Mouse (Mus musculus) kidney, adult 2 months (tissue): ENCODE data around the gene Plekha6. TPM values are rescaled to one million over a fixed set of nuclear protein-coding genes. Genes with fewer than 3 reads are reported as not detected.
"Not testable (repeated sequence)": the region's sequence is repeated elsewhere in the genome, so short reads cannot be mapped to it uniquely, and the experiment has no call there.

Experiments
- DNase-seq: peaks from one replicate; pipeline ENCODE4 v3.0.0; 2021
- H3K27ac ChIP-seq: fragments of 200-500 bp; 2 replicates; pipeline ENCODE4 v1.5.1; 2012; ENCODE audit warnings: low read depth, low read length, control low read depth, inconsistent platforms; ENCODE audit not compliant: insufficient read depth
- H3K27me3 ChIP-seq: fragments of 200-500 bp; replicated peaks from 2 replicates; pipeline ENCODE4 v1.6.1; 2012; ENCODE audit warnings: mild to moderate bottlenecking, moderate library complexity, low read length, inconsistent platforms; ENCODE audit not compliant: control insufficient read depth, insufficient read depth
- H3K36me3 ChIP-seq: fragments of 200-500 bp; 2 replicates; pipeline ENCODE4 v1.6.1; 2012; ENCODE audit warnings: mild to moderate bottlenecking, moderate library complexity, low read length, inconsistent platforms; ENCODE audit not compliant: control insufficient read depth, insufficient read depth
- H3K4me1 ChIP-seq: fragments of 200-500 bp; 2 replicates; pipeline ENCODE4 v1.6.1; 2011; ENCODE audit warnings: low read length; ENCODE audit not compliant: control insufficient read depth, insufficient read depth
- H3K4me3 ChIP-seq: fragments of 200-500 bp; 2 replicates; pipeline ENCODE4 v1.5.1; 2011; ENCODE audit warnings: mild to moderate bottlenecking, low read depth, low read length, control low read depth; ENCODE audit not compliant: insufficient read depth
- CTCF ChIP-seq: fragments of 200-500 bp; conservative IDR thresholded peaks from 2 replicates; pipeline ENCODE4 v1.5.1; 2011; ENCODE audit warnings: low read depth, mild to moderate bottlenecking, control low read depth, low read length, moderate library complexity, mixed read lengths; ENCODE audit not compliant: insufficient read depth, insufficient read length
- POLR2A ChIP-seq: fragments of 200-500 bp; IDR thresholded peaks from one replicate; pipeline ENCODE4 v1.6.1; 2011; ENCODE audit warnings: low read depth, low read length, control low read depth
- WGBS: fragments of 180-500 bp; shearing (Covaris S2); methylation state at CpG from one replicate; pipeline ENCODE4 v1.1.7; 2018; 5-methylcytosine and 5-hydroxymethylcytosine counted together
- polyA plus RNA-seq: library from polyadenylated mRNA; depleted of rRNA; stranded (reverse); fragments of >200 nt; gene quantifications from 2 replicates; pipeline ENCODE4 v1.2.3, GENCODE M21; 2012

The Plekha6 gene
- polyA plus RNA-seq, 1 experiment: 91.4 TPM

- Histone ChIP-seq H3K36me3 (no peaks in the 10 kb centered on the region), H3K27ac (no peak overlapping the region), H3K27me3 (no peaks in the 10 kb centered on the region), H3K4me1 (no peaks in the 10 kb centered on the region), H3K4me3 (no peak overlapping the region)
- 91% methylated on average over 6 of the region's 6 CpGs for WGBS
- no peak for TF ChIP-seq CTCF
- TF ChIP-seq POLR2A: no peak
- DNase-seq: no peak
These were observed 164.3 kb downstream of the Plekha6 start for GRCm38 (mm10) chr1:133328299-133328795.

DNA sequence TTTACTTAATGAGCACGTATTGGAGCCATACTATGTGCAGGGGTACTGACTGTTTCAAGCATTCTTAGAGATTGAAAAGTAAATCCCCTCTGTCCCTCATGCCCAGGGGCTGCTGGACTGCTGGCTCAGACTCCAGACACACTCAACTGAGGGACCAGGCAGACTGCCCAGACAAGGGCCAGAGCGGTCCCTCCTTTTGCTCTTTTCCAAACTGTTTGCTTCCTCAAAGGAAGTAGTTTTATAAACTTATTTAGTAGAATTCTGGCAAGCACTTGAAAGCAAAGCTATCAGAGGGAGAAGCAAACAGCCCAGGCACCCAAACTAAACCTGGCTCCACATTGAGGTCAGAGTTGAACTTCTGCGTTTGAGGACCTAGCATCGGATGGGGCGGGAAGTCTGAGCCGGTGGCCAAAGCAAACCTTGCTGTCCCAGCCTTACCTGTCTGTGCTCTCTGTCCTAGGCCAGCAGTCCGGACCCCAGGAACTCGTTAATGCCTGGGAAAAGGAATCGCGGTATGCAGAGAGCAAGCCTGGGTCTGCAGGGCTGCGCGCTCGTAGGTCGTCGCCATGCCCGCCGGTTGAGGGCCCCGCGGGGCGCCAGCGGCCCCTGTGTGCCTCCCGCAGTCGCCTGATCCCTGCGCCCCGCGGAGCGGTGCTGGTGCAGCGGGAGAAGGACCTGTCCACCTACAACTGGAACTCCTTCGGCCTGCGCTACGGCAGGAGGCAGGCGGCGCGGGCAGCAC is 165.1 kb downstream of the Plekha6 start:
- whole genome bisulfite sequencing: 11% methylated on average over 34 of the region's 34 CpGs

GRCm38 (mm10) chr1:133329638-133329964 is 165.6 kb downstream of the Plekha6 start:
- WGBS: 35% methylated on average over 7 of the region's 7 CpGs
- no peak for TF ChIP-seq CTCF
- no peak for TF ChIP-seq POLR2A
- H3K36me3 ChIP-seq: no peaks in the 10 kb centered on the region
- no peak overlapping the region for H3K27ac ChIP-seq
- DNase-seq: no peak
- no peaks in the 10 kb centered on the region for H3K27me3 ChIP-seq
- H3K4me3 ChIP-seq: no peak overlapping the region
- no peaks in the 10 kb centered on the region for H3K4me1 ChIP-seq

More for the DNA sequence above, 165.1 kb downstream of the Plekha6 start:
- no peak for DNase-seq
- TF ChIP-seq CTCF (no peak), POLR2A (no peak)
- H3K27me3 ChIP-seq: no peaks in the 10 kb centered on the region
- H3K4me1 ChIP-seq: no peaks in the 10 kb centered on the region
- H3K4me3 ChIP-seq: no peak overlapping the region
- no peaks in the 10 kb centered on the region for H3K36me3 ChIP-seq
- H3K27ac ChIP-seq: no peak overlapping the region

GRCm38 (mm10) chr1:133331142-133331541 is 167.1 kb downstream of the Plekha6 start:
- Histone ChIP-seq H3K4me3 (no peak overlapping the region), H3K27me3 (no peaks in the 10 kb centered on the region), H3K4me1 (no peaks in the 10 kb centered on the region), H3K27ac (no peak overlapping the region), H3K36me3 (no peaks in the 10 kb centered on the region)
- no peak for DNase-seq
- 85% methylated on average over 3 of the region's 3 CpGs for WGBS
- TF ChIP-seq POLR2A: no peak
- TF ChIP-seq CTCF: no peak

GRCm38 (mm10) chr1:133332656-133333430 is 168.8 kb downstream of the Plekha6 start:
- DNase-seq: no peak
- H3K27ac ChIP-seq: no peak overlapping the region
- TF ChIP-seq CTCF: no peak
- TF ChIP-seq POLR2A: no peak
- 93% methylated on average over 11 of the region's 11 CpGs for WGBS
- no peaks in the 10 kb centered on the region for H3K27me3 ChIP-seq
- no peak overlapping the region for H3K4me3 ChIP-seq
- H3K4me1 ChIP-seq: no peaks in the 10 kb centered on the region
- no peaks in the 10 kb centered on the region for H3K36me3 ChIP-seq

DNA sequence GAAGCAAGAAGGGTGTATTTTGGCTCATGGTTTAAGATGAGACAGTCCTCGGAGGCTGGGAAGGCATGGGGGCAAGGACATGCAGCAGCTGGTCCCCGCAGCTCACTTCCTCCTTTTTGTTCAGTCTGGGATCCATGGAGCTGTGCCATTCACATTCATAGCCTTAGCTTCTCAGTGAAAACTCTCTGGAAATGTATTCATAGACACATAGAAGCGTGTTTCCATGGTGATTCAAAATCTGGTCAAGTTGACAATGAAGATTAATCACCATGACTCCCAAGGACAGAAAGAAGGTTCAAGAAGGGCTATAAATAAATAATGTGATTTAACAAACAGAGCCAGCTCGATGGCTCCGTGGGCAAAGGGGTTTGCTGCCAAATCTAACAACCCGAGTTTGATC is 169.9 kb downstream of the Plekha6 start:
- TF ChIP-seq POLR2A (no peak), CTCF (no peak)
- Histone ChIP-seq H3K36me3 (no peaks in the 10 kb centered on the region), H3K27me3 (no peaks in the 10 kb centered on the region), H3K27ac (no peak overlapping the region), H3K4me1 (no peaks in the 10 kb centered on the region), H3K4me3 (no peak overlapping the region)
- WGBS: 80% methylated on average over 6 of the region's 6 CpGs
- DNase-seq: no peak

DNA sequence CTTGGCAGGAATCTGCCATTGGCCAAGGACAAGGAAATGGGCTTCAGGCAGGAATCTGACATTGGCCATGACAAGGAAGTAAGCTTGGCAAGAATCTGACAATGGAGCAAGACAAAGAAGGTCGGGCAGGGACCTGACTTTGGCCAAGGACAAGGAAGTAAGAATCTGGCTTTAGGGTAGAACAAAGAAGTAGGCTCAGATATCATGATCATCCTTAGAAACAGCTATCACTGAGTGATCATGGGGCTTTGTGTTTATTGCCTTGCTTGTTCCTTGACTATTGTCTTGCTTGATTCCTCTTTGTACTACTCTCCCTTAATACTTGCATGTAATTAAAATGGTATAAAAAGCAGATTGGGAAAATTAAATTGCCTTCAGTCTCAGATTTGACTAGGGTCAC is 176.4 kb downstream of the Plekha6 start:
- not testable (repeated sequence) for H3K27me3 ChIP-seq, H3K4me3 ChIP-seq, H3K36me3 ChIP-seq, H3K27ac ChIP-seq, DNase-seq, H3K4me1 ChIP-seq
- WGBS: 59% methylated on average over 1 of the region's 1 CpGs
